Mouse (Mus musculus) forebrain, embryonic 12.5 days (tissue): ENCODE results near the gene Gm13420. TPM values are rescaled to one million over a fixed set of nuclear protein-coding genes. Genes with fewer than 3 reads are reported as not detected.

ENCODE experiments used
- polyA plus RNA-seq: library from polyadenylated mRNA; unstranded; fragments of >200 nt; fragmentation: Nextera tagmentation; extraction: Ambion mirVana; gene quantifications from 2 replicates; pipeline ENCODE4 v1.2.1, GENCODE M21; 2016

Gene Gm13420
- polyA plus RNA-seq, 1 experiment from 2014 or later: not detected

Other genes starting within 250 kb of the Gm13420 start
- 22.3 and 24.0 TPM in 2 replicates for gene Rapgef1, start 132.0 kb downstream of the Gm13420 start, polyA plus RNA-seq
- 0.35 TPM in 1 of 2 replicates, not detected in the other for gene Gm13547, start 7.6 kb upstream of the Gm13420 start, polyA plus RNA-seq
- 26.6 and 29.6 TPM in 2 replicates for gene Coq4, start 35.8 kb upstream of the Gm13420 start, polyA plus RNA-seq
- gene Trub2, start 36.8 kb upstream of the Gm13420 start, polyA plus RNA-seq: 40.0 and 42.5 TPM in 2 replicates
- 16.5 and 19.4 TPM in 2 replicates for gene Slc27a4, start 50.9 kb upstream of the Gm13420 start, polyA plus RNA-seq
- gene Urm1, start 68.4 kb upstream of the Gm13420 start, polyA plus RNA-seq: 13.6 and 14.9 TPM in 2 replicates
- 9.4 and 10.1 TPM in 2 replicates for gene Cercam, start 117.5 kb upstream of the Gm13420 start, polyA plus RNA-seq
- gene Odf2, start 137.5 kb upstream of the Gm13420 start, polyA plus RNA-seq: 118 and 133 TPM in 2 replicates
- 77.6 and 79.7 TPM in 2 replicates for gene Gle1, start 183.7 kb upstream of the Gm13420 start, polyA plus RNA-seq
- gene Sptan1, start 213.9 kb upstream of the Gm13420 start, polyA plus RNA-seq: 160 and 173 TPM in 2 replicates